Mouse (Mus musculus) spleen, embryonic (tissue): ENCODE data around the gene Trhr2.

ENCODE experiments used
- CTCF ChIA-PET: fragments of 350-600 bp; sonication (Branson Sonifier 250); formaldehyde crosslinking; loops from one replicate; lab custom pipeline; 2022; lab: Charles Lee

Gene Trhr2

DNA sequence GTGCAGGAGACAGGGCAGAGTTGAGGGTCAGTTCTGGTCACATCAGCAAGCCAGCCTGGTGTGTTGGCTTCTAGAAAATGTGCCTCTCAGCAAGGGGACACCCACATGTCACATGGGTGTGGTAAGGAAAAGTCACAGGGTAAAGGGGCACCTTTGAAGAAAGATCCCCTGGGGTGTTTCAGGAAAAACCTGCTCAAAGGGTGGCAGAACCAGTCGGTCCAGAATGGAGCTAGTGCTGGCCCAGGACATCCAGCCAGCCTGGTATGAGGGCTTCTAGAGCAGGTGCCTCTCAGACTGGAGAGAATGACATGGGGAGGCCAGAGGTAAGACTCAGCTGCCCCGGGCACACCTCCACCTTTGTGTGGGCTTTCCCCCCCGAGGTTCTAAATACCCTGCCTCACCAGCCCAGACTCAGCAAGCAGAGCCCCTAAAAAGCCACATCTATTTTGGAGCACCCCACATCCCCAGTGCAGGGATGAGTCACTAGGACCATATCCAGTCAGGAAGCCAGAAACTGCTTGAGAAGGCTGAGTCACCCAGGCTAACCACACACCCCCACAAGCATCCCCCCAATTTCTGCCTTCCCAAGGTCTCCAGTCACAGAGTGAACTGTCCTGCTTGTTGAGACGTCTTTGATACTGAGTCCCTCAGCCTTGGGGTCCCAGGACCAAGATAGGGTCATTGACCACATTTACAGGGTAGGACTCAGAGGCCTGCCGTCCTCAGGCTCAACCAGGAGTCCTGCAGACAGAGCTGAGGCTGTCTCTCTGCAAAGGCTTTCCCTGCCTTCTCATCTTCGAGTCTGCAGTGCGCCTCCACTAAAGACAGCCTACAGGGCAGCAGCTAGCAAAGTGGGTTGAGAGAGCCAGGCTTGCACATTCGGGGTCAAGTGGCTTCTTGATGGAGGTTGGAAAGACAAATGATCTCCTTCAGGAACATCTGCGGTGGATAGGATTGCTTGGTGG is 4.6 kb downstream of the Trhr2 start:
- CTCF ChIA-PET = no interaction called here

DNA sequence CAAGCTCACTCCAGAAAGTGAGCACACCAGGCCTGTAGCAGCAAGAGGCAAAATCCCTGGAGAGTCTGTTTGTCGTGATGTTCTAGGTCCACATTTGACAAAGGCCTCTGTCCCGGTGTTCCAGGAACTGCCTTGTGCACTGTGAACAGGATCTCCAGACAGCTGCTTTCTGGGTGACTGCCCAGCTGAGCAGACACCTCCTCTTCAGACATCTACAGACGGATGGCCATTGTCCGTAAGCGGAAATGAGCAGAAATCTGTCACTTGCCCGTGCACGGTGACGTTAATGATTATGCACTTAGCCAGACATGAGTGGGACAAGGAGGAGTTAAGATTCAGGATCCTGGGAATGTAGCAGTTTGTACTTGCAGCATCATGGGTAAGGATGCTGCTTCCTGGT is 6.4 kb downstream of the Trhr2 start:
- CTCF ChIA-PET = interaction anchor here (0.7 kb wide), 1 partner anchor 125 kb away, joined by 5 read pairs; no protein-coding TSS in a partner anchor

DNA sequence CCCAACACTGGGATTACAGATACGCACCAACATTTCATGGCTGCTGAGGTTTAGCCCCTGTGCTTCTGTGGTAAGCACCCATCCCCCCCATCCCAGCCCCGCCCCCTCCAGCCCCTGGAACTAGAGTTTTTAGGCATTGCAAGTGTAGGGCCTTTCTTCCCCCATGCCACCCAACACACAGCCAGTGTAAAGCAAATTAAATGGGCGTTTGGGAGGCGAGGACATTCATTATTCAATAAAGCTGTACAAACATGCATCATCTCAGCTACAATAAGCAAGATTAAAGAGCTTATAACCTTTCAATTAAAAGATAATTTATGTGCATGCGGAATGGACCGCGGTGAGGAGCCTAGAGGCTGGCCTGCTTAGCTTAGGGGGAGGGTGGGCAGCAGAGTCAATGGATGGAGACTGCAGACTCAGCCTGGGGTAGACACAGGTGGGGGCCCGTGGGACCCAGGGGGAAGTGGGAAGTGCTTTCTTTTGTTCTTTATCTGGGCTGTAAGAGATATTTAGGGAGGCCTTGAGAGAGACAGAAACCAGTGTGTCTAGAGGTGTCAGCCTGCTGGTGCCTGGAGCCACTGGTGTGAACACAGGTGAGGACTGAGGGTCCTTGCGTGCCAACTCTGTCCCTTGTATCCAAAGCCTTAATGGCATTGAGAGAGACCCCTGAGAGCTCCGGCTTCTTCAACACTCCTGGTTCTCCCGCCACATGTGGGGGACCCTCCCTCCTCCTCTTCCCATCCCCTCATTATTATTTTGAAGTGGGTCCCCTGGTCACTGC is 10.0 kb downstream of the Trhr2 start:
- CTCF ChIA-PET = interaction anchor here (0.6 kb wide), 1 partner anchor 9 kb away, joined by 4 read pairs; no protein-coding TSS in a partner anchor

DNA sequence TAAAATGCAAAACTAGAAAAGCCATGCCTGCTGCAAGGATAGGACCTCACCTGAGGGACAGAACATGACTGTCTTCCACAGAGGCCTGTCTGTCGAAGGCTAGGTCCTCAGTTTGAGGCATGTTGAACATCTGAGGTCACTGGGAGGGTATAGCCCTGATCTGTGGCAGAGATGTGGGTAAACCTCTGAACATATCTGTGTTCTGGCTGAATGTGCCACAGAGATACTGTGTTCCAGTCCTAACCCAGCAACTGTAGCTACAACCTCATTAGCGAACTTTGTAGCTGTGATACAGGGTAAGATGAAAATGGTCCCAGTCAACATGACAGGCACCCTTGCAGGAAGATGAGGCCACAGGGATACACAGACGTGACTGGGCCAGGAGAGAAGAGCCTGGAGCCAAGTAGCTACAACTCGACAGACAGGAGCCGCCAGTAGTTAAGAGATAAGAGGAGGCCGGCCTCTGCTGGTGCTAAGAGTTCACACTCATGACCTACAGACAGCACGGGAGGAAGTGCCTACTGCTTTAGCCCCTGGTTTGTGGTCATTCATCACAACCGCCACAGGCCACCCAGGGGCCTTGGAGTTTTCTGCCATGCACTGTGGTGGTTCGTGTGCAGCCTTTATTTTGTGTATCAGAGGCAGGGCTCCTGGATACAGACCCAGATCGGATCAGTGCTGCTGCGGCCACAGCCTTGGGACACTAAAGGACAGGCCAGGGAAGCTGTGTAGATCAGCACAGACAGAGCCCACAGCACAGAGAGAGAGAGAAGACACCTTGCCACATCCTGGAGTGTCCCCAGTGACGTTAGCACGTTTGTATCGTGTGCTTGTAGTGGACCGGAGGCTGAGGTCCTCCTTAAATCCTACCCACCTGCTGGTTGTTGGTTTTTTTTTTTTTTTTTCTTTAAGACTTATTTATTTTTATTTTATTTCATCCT is 10.9 kb downstream of the Trhr2 start:
- CTCF ChIA-PET = no interaction called here

DNA sequence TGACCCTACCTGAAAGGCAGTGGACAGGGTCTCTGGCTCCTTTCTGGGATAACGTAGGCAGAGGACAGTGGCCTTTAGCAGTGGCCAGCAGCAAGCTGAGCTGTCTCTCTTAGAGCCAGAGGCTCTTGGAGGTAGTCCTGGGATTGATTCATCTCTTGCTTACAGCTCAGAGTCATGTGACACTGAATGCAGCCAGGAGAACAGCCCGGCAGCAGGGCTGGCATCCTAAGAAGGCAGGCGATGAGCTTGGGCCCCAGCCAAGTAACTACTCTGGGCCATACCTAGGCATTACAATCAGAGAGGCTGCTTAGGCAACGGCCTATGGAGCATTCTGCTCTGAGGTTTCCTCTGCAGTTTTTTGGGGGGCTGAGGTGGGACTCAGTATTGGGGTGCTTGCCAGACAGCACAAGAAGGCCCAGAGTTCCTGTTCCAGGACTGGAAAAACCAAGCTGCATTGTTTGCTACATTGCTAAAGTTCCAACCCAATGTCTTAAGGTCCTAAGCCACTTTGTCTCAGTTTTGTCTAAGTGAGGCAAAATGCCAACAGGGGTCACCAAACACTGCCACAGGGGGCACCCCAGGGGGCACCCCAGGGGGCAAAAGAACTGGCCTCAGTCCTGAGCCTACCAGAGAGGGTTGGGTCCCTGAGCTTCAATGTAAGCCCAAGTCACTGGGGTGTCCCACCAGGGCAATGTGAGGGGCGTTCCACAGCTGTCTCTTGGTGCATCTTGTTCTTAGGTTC is 12.6 kb downstream of the Trhr2 start:
- CTCF ChIA-PET = no interaction called here

DNA sequence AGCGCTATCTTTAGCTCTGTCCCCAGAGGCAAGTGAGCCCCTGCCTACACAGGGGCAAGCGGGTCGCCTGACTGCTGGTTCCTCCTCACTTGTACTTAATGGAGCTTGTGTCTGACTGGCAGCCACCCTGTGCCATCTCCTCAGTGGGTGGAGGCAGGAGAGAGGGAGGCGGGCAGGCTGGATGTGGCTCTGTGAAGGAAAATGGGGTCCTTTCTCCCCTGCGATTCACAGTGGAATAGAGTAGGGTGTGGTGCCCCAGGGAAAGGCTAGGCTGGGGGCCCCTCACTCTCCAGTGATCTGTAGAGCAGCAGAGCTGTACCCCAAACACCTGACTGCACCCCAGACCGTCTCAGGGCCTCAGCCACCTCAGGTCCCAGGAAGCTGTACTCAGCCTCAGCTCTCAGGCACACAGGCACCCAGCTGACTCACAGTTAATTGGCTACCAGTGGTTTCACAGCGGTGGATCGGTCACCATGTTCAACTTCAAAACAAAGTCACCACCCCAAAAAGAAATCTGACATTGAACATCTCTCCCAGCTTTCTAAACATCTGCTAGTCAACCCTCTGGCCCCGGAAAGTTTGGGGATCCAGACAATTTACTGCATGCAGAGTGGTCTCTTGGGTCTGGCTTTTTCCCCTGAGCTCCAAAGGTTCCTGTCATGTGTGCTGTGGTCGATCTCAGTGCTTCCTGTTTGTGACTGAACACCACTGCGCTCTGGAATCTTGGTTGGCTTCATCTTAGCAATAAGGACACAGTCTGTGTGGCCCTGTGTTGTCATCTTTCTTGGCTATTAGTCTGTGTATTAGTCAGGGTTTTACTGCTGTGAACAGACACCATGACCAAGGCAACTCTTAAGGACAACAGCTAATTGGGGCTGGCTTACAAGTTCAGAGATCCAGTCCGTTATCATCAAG is 15.1 kb downstream of the Trhr2 start:
- CTCF ChIA-PET = no interaction called here

DNA sequence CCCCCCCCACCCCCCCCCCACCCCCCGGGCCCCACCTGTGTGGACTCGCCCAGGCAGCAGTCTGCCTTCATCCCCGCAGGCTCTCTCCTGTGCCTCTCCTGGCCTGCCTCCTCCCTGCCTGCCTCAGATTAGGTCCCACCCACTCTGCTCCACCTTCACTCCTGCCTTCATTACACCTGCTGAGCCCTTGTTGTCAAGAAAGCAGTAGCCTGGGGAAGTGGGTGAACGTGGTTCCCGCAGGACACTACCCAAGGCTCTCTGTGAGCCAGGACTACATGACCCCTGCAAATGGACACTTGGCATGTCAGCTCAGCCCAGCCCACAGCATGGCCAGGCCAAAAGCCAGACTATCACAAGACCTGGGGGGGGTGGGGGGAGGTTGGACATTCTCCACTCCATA is 16.3 kb downstream of the Trhr2 start:
- CTCF ChIA-PET = no interaction called here

DNA sequence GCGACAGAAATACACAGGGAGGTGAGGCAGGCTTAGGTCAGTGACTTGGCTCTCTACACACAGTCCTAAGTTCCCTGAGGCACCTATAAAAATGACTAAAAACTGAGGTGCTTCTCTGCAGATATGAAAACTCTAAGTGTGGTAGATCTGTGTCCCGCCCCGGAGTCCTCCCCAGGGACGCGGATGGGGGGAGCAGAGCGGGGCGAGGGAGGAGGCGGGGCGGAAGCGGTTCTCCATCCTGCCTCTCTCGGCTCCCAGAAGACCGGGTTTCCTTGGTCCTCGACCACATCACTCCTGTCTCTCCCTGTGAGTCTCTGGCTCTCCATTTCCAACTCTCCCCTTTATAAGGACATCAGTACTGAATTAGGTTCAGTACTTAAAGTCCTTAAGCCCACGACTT is 16.8 kb downstream of the Trhr2 start:
- CTCF ChIA-PET = no interaction called here

DNA sequence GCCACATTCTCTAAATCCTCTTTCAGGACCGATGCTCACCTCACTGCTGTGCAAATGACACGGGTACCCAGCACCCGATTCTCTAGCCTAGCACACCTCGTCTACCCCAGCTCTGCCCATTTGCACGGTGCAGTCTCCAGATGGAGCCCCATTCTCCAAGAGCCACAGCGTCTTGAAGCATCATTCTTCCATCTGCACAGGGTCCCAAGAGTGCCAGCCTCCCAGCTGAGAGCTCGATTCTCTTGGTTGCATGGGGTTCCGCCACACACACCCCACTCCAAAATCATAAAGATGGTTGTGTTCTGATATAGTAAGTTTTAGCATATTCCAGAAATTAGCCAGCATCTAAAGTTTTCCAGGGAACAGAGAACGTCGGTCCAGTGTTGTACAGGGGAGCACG is 17.2 kb downstream of the Trhr2 start:
- CTCF ChIA-PET = no interaction called here

DNA sequence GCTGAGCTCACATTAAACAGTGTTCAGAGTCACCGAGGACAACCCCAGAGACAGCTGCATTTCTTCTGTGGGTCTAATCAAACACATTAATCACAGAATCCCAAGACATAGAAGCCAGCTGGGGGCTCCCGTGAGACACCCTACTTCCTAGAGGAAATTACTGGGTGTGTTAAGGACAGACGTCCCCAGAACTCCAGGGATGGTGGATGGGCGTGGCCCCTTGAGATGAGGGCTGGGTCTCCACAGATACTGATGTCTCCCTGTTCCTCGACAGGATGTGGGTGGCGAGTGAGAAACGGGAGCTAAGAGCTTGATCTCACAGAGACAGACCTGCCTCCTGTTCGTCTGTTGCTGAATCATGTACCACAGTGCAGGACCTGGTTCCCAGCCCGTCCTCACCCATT is 17.7 kb downstream of the Trhr2 start:
- CTCF ChIA-PET = no interaction called here

DNA sequence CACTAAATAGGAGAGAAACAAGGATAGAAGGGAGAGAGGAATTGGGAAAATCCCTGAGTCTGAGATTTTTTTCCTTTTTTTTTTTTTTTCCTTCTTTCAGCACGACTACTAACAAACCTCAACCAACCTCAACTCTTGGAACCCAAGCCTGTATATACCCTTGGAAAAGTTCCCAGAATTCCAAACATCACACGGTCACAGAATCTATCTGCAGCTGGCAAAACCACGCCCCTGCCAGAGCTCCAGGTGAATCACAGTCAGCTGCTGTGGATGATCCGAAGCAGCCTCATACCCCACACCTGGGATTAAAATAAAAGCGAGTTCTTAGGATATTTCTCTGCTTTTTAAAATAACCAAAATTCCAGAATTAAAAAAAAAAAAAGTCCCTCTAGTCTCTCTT is 18.2 kb downstream of the Trhr2 start:
- CTCF ChIA-PET = no interaction called here

DNA sequence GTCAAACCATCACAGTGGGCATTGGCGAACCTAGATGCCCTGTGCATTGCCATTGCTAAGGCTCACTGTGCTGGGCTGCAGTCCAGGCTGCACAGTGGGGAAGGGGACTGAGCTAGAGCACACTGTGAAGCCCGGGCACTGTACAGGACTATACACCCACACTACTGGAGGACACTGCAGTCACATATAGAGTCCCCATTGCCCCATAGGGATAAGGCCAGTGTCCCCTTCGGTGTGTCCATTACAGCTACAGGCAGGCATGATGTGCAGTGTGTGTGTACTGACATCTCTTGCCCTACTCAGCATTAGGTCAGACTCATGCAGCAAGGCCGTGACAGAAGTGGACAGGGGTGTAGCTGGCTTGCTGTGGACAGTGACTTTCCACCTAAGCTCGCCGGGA is 18.8 kb downstream of the Trhr2 start:
- CTCF ChIA-PET = no interaction called here

DNA sequence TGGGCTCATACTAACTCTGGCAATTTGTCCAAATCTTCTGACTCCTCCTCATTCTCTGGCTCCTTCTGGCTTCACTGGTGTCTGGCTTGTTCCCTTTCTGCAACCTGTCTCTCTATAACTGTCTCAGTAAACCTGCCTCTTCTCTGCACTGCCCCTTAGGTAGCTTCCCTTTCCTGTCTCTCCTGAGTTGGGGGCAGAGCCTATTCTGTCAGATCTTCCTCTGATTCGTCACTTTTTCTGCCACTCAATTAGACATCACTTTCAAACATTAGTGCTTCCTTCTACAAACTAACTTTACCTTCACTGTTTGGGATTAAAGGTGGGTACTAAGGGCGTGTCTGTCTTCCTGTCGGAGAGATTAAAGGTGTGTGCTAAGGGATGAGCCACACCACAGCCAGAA is 19.8 kb downstream of the Trhr2 start:
- CTCF ChIA-PET = no interaction called here

DNA sequence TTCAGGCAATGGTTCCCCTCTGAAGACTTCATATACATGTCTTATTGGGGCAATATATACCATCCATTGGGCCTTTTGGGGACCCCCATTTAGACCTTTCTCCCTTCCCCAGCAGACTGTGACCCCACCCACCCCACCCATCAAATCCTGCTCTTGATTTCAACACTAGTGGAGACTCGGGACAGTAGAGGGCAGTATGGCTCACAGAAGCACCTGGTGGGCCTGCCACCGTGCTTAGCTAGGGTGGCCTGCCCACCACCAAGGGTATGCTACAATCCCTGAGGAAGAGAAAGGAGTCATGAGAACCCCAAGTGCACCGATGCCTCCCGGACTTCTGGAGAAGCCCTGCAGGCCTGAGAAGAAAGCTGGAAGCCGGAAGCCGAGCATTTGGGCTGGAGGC is 21.7 kb downstream of the Trhr2 start:
- CTCF ChIA-PET = no interaction called here

DNA sequence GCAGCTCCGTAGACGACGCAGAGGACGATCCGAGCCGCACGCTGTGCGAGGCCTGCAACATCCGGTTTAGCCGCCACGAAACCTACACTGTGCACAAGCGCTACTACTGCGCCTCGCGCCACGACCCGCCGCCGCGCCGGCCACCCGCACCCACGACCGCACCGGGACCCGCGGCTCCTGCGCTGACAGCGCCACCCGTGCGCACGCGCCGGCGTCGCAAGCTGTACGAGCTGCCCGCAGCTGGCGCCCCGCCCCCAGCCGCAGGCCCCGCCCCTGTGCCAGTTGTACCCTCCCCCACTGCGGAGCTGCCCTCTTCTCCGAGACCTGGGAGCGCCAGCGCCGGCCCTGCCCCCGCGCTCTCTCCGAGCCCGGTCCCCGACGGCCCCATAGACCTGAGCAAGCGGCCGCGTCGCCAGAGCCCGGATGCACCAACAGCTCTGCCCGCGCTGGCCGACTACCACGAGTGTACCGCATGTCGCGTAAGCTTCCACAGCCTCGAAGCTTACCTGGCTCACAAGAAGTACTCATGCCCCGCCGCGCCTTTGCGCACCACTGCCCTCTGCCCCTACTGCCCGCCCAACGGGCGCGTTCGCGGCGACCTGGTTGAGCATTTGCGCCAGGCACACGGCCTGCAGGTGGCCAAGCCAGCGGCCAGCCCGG is 24.2 kb downstream of the Trhr2 start:
- CTCF ChIA-PET = no interaction called here

DNA sequence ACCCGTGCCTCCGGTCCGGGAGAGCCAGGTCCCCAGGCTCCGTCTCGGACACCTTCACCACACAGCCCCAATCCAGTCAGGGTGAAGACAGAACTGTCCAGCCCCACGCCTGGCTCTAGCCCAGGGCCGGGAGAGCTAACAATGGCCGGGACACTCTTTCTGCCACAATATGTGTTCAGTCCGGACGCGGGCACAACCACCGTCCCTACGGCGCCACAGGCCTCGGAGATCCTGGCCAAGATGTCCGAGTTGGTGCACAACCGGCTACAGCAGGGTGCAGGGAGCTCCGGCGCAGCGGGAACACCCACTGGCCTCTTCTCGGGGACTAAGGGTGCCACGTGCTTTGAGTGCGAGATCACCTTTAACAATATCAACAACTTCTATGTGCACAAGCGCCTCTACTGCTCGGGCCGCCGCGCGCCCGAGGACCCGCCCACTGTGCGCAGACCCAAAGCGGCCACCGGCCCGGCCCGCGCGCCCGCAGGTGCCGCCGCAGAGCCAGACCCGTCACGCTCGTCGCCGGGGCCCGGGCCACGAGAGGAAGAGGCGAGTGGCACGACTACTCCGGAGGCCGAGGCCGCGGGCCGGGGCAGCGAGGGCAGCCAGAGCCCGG is 24.8 kb downstream of the Trhr2 start:
- CTCF ChIA-PET = no interaction called here

DNA sequence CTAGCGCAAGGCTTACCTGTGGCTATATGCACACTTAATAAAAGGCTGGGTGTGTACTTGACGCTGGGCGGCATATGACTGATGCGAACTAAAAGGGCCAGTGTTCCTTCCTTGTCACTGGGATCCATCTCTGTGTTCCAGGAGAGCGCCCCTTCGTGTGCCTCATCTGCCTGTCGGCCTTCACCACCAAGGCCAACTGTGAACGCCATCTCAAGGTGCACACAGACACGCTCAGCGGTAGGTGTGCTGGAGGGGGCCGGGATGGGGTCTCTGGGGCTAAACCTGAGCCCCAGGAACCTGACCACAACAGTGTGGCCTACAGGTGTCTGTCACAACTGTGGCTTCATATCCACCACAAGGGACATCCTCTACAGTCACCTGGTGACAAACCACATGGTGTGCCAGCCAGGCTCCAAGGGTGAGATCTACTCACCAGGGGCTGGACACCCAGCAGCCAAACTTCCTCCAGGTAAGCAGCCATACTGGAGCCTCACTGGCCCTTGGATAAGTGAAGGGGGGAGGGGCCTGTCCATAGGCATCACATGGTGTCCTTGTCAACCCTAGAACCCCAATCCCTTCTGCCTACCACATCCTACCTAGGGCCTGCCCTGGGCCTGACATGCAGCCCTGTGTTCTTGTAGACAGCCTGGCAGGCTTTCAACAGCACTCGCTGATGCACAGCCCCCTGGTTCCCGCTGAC is 25.6 kb downstream of the Trhr2 start:
- CTCF ChIA-PET = interaction anchor here (4.4 kb wide), 1 partner anchor 61 kb away, joined by 28 read pairs; no protein-coding TSS in a partner anchor

DNA sequence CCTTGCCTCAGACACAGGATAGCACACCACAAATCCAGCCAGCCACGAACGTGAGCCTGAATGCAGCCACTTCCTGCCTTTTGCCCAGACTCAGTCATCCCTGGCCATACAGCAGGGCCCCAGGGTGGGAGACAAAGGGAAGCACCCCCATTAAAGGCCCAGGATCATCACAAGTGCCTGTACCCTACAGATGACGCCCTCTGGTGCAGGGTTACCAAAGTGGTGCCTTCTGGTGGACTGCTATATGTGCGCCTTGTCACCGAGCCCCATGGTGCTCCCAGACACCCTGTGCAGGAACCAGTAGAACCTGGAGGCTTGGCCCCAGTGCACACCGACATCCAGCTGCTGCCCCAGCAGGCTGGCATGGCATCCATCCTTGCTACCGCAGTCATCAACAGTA is 27.0 kb downstream of the Trhr2 start:
- CTCF ChIA-PET = interaction anchor here (0.6 to 4.4 kb wide), 2 partner anchors 60 to 1425 kb away, joined by 5 to 28 read pairs; no protein-coding TSS in a partner anchor
